Mouse (Mus musculus) testis, postnatal 14 days (tissue): ENCODE data around the gene Arhgap22.

Experiments used
- DNase-seq: peaks from one replicate; pipeline ENCODE4 v3.0.0; 2021; ENCODE audit warnings: low spot score

Gene Arhgap22

GRCm38 (mm10) chr14:33214767-33215128, 922 bp downstream of the Arhgap22 start:
- DNase-seq, result no peak

GRCm38 (mm10) chr14:33215163-33215562, 1.3 kb downstream of the Arhgap22 start:
- no peak for DNase-seq

GRCm38 (mm10) chr14:33216343-33217208, 2.8 kb downstream of the Arhgap22 start:
- DNase-seq, result no peak

- no peak for DNase-seq
Observed at GRCm38 (mm10) chr14:33225235-33225634, 11.4 kb downstream of the Arhgap22 start.

- DNase-seq, result no peak
Observed at GRCm38 (mm10) chr14:33230672-33231071, 16.8 kb downstream of the Arhgap22 start.

- no peak for DNase-seq
Observed at GRCm38 (mm10) chr14:33231311-33231710, 17.5 kb downstream of the Arhgap22 start.

GRCm38 (mm10) chr14:33232048-33232447, 18.2 kb downstream of the Arhgap22 start:
- no peak for DNase-seq

GRCm38 (mm10) chr14:33235661-33236060, 21.8 kb downstream of the Arhgap22 start:
- no peak for DNase-seq

GRCm38 (mm10) chr14:33240400-33240799, 26.6 kb downstream of the Arhgap22 start:
- DNase-seq, result no peak

GRCm38 (mm10) chr14:33243261-33243660, 29.4 kb downstream of the Arhgap22 start:
- no peak for DNase-seq

GRCm38 (mm10) chr14:33244519-33244918, 30.7 kb downstream of the Arhgap22 start:
- no peak for DNase-seq

- no peak for DNase-seq
Observed at GRCm38 (mm10) chr14:33244946-33245345, 31.1 kb downstream of the Arhgap22 start.

GRCm38 (mm10) chr14:33246476-33246875, 32.6 kb downstream of the Arhgap22 start:
- DNase-seq, result no peak

- DNase-seq, result no peak
Observed at GRCm38 (mm10) chr14:33247623-33248022, 33.8 kb downstream of the Arhgap22 start.

- DNase-seq, result no peak
Observed at GRCm38 (mm10) chr14:33248741-33249140, 34.9 kb downstream of the Arhgap22 start.

GRCm38 (mm10) chr14:33250215-33250939, 36.6 kb downstream of the Arhgap22 start:
- no peak for DNase-seq

- no peak for DNase-seq
Observed at GRCm38 (mm10) chr14:33250956-33251745, 37.3 kb downstream of the Arhgap22 start.

GRCm38 (mm10) chr14:33258256-33258655, 44.4 kb downstream of the Arhgap22 start:
- DNase-seq, result no peak

GRCm38 (mm10) chr14:33260131-33260530, 46.3 kb downstream of the Arhgap22 start:
- no peak for DNase-seq

GRCm38 (mm10) chr14:33264795-33265194, 51.0 kb downstream of the Arhgap22 start:
- DNase-seq, result no peak

GRCm38 (mm10) chr14:33276240-33276639, 62.4 kb downstream of the Arhgap22 start:
- no peak for DNase-seq

- DNase-seq, result no peak
Observed at GRCm38 (mm10) chr14:33278374-33278773, 64.5 kb downstream of the Arhgap22 start.
